Mouse (Mus musculus): ENCODE results near the gene Grk2.

DNA sequence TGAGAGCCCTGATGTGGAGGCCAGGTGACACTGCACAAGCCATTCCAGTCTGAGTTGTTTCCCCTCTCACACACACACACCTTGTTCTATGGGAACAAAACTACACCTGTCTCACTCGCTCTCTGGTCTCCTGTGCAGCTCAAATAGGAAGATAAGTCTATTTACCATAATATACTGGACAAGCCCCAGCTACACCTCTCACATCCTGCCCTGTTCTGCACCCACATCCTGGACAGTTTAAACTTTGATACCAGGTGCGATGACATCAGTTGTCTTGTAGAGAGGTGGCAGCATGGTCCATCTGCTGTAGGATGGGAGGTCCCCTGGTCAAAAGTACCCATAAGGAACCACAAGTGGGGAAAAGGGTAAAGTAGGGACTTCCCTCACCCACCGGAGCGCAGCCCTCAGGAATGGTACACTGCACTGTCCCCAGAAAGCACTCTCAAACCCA lies 1.1 kb downstream of the Grk2 start:
- TF ChIP-seq CTCF (IDR thresholded peaks at IDR 0.05) = no peak
- TF ChIP-seq EP300 (IDR thresholded peaks at IDR 0.05) = no peak
